Mouse (Mus musculus) heart, embryonic 15.5 days (tissue): ENCODE results near the gene Kmt5c. TPM values are rescaled to one million over a fixed set of nuclear protein-coding genes. Genes with fewer than 3 reads are reported as not detected.
A peak's percentile ranks its signal among the peaks of the same experiment; 100 is the strongest.

ENCODE experiments used
- ATAC-seq: fragments of 200-750 bp; cut with Nextera tagmentation; replicated peaks from 2 replicates; pipeline ENCODE4 v1.8.0; 2017; ENCODE audit warnings: low read depth, moderate TSS enrichment; ENCODE audit not compliant: insufficient number of reproducible peaks, insufficient read depth, low FRiP score
- H3K27ac ChIP-seq: fragments of 300-500 bp; sonication (generic); 2 replicates; pipeline ENCODE4 v1.5.1; 2015; ENCODE audit warnings: mild to moderate bottlenecking, inconsistent platforms
- H3K27me3 ChIP-seq: fragments of 300-500 bp; sonication (generic); 2 replicates; pipeline ENCODE4 v1.6.1; 2015; ENCODE audit warnings: inconsistent platforms
- H3K36me3 ChIP-seq: fragments of 300-500 bp; sonication (generic); 2 replicates; pipeline ENCODE4 v1.6.1; 2015; ENCODE audit warnings: mild to moderate bottlenecking, inconsistent platforms
- H3K4me1 ChIP-seq: fragments of 300-500 bp; sonication (generic); replicated peaks from 2 replicates; pipeline ENCODE4 v1.6.1; 2015; ENCODE audit warnings: inconsistent platforms
- H3K4me2 ChIP-seq: fragments of 300-500 bp; sonication (generic); 2 replicates; pipeline ENCODE4 v1.6.1; 2015; ENCODE audit warnings: inconsistent platforms, mild to moderate bottlenecking, moderate library complexity
- H3K4me3 ChIP-seq: fragments of 300-500 bp; sonication (generic); 2 replicates; pipeline ENCODE4 v1.5.1; 2015; ENCODE audit warnings: mild to moderate bottlenecking, inconsistent platforms
- H3K9ac ChIP-seq: fragments of 300-500 bp; sonication (generic); 2 replicates; pipeline ENCODE4 v1.6.1; 2015; ENCODE audit warnings: mild to moderate bottlenecking, inconsistent platforms
- H3K9me3 ChIP-seq: fragments of 300-500 bp; sonication (generic); replicated peaks from 2 replicates; pipeline ENCODE4 v1.6.1; 2016; ENCODE audit warnings: inconsistent platforms
- WGBS: fragments of 180-500 bp; shearing (Covaris S2); methylation state at CpG from one replicate; pipeline ENCODE4 v1.1.7; 2015; ENCODE audit warnings: mixed read lengths; 5-methylcytosine and 5-hydroxymethylcytosine counted together
- polyA plus RNA-seq: library from polyadenylated mRNA; unstranded; fragments of >200 nt; fragmentation: Nextera tagmentation; extraction: Ambion mirVana; gene quantifications from 2 replicates; pipeline ENCODE4 v1.2.1, GENCODE M21; 2015

Gene Kmt5c
- polyA plus RNA-seq, 1 experiment from 2014 or later: 47.8 TPM

- Histone ChIP-seq H3K9me3 (no peaks in the 10 kb centered on the region), H3K9ac (peak overlapping the region; percentile 40), H3K36me3 (no peaks in the 10 kb centered on the region), H3K27me3 (peaks cover 70% of the 10 kb centered on the region), H3K4me2 (peak overlapping the region; percentile 63), H3K4me1 (peaks cover 9% of the 10 kb centered on the region), H3K4me3 (peak overlapping the region; percentile 39), H3K27ac (no peak overlapping the region)
- ATAC-seq: peak; percentile 33
- WGBS: 1% methylated on average over 35 of the region's 56 CpGs
Observed at GRCm38 (mm10) chr7:4776861-4777830, 37.2 kb downstream of the Kmt5c start.

- H3K4me2 ChIP-seq: no peak overlapping the region
- WGBS: 5% methylated on average over 20 of the region's 20 CpGs
Observed at GRCm38 (mm10) chr7:4777851-4778637, 38.1 kb downstream of the Kmt5c start.

DNA sequence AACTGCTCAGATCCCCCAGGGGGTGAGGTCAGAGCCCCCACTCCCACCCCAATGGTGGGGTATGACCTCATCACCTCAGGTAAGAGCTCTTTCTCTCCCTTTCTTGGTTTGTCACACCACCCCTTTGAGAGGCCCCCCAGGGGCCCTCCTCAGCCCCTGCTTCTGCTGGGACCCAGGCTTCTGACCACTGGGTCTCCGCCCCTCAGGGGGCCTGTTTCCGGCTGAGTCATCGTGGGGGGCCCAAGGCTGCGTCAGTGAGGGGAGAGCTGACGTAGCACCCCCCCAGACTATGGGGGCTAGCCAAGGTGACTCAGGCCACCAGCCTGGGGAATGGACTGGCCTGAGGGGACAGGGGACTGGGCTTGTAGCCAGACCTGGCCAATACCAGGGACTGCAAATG, 40.0 kb downstream of the Kmt5c start:
- H3K4me3 ChIP-seq: no peak overlapping the region
- H3K36me3 ChIP-seq: no peaks in the 10 kb centered on the region
- H3K9me3 ChIP-seq: no peaks in the 10 kb centered on the region
- peaks cover 9% of the 10 kb centered on the region for H3K4me1 ChIP-seq
- no peak overlapping the region for H3K27ac ChIP-seq
- no peak for ATAC-seq
- WGBS: 25% methylated on average over 5 of the region's 5 CpGs
- H3K27me3 ChIP-seq: peaks cover 75% of the 10 kb centered on the region
- no peak overlapping the region for H3K4me2 ChIP-seq
- no peak overlapping the region for H3K9ac ChIP-seq

More at GRCm38 (mm10) chr7:4777851-4778637, 38.1 kb downstream of the Kmt5c start:
- ATAC-seq: no peak
- Histone ChIP-seq H3K27me3 (peaks cover 78% of the 10 kb centered on the region), H3K36me3 (no peaks in the 10 kb centered on the region), H3K4me3 (no peak overlapping the region), H3K9ac (no peak overlapping the region), H3K27ac (no peak overlapping the region), H3K9me3 (no peaks in the 10 kb centered on the region), H3K4me1 (peaks cover 9% of the 10 kb centered on the region)

GRCm38 (mm10) chr7:4782130-4782529, 42.2 kb downstream of the Kmt5c start:
- no peak for ATAC-seq
- Histone ChIP-seq H3K4me3 (no peak overlapping the region), H3K36me3 (no peaks in the 10 kb centered on the region), H3K4me1 (peaks cover 4% of the 10 kb centered on the region), H3K9me3 (no peaks in the 10 kb centered on the region), H3K4me2 (no peak overlapping the region), H3K27me3 (peaks cover 53% of the 10 kb centered on the region), H3K27ac (no peak overlapping the region), H3K9ac (no peak overlapping the region)
- 42% methylated on average over 3 of the region's 3 CpGs for whole genome bisulfite sequencing

- no peak for ATAC-seq
- peaks cover 47% of the 10 kb centered on the region for H3K27me3 ChIP-seq
- H3K36me3 ChIP-seq: no peaks in the 10 kb centered on the region
- no peak within 1 kb of the TSS for H3K27ac ChIP-seq
- no peaks in the 10 kb centered on the region for H3K9me3 ChIP-seq
- H3K4me1 ChIP-seq: no peaks in the 10 kb centered on the region
- H3K4me3 ChIP-seq: no peak within 1 kb of the TSS
- 76% methylated on average over 2 of the region's 2 CpGs for WGBS
- H3K4me2 ChIP-seq: no peak within 1 kb of the TSS
- no peak within 1 kb of the TSS for H3K9ac ChIP-seq
Observed at GRCm38 (mm10) chr7:4782759-4783158, 42.8 kb downstream of the Kmt5c start, which contains the start of the genes Il11 and Tmem190. TSS of gene Il11 (minus strand) at chr7:4782859. TSS of gene Tmem190 (plus strand) at chr7:4782937.

DNA sequence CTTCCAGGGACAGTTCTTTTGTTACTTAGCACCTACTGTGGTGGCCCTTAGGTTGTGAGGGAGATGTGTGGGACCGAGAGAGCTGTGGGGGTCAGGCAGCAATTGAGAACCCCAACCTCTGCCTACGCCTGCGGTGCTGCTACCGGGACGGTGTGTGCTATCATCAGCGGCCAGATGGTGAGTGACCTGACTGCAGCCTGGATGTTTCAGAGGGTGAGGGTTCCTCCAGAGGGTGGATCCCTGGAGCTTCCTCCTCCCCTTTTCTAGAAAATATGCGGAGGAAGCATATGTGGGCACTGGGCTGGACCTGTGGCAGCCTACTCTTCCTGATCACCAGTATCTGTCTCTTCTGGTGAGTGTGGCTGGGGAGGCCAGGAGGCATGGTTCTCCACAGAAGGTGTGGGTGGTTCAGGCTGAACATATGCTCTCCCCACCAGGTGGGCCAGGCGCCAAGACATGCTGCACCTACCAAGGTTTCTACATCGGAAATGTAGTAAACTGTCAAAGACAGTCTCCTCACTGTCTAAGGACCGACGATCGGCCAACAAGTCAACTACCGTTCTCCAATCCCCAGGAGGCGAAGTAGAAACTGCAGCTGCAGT, 43.9 kb downstream of the Kmt5c start:
- Histone ChIP-seq H3K27ac (no peak overlapping the region), H3K9ac (no peak overlapping the region), H3K4me3 (no peak overlapping the region), H3K27me3 (peaks cover 37% of the 10 kb centered on the region), H3K4me2 (no peak overlapping the region), H3K9me3 (no peaks in the 10 kb centered on the region), H3K36me3 (no peaks in the 10 kb centered on the region), H3K4me1 (peaks cover 6% of the 10 kb centered on the region)
- no peak for ATAC-seq
- 71% methylated on average over 14 of the region's 14 CpGs for WGBS

GRCm38 (mm10) chr7:4788499-4789435, 48.9 kb downstream of the Kmt5c start:
- peaks cover 4% of the 10 kb centered on the region; the same call in 1 of the 2 replicates for H3K27me3 ChIP-seq
- peak overlapping the region; percentile 94 for H3K4me2 ChIP-seq
- H3K9me3 ChIP-seq: no peaks in the 10 kb centered on the region
- peak; percentile 47 for ATAC-seq
- H3K27ac ChIP-seq: peak overlapping the region; percentile 57
- H3K9ac ChIP-seq: peak overlapping the region; percentile 78
- no peaks in the 10 kb centered on the region for H3K36me3 ChIP-seq
- H3K4me3 ChIP-seq: peak overlapping the region; percentile 63
- 1% methylated on average over 64 of the region's 64 CpGs for WGBS
- peaks cover 16% of the 10 kb centered on the region for H3K4me1 ChIP-seq

DNA sequence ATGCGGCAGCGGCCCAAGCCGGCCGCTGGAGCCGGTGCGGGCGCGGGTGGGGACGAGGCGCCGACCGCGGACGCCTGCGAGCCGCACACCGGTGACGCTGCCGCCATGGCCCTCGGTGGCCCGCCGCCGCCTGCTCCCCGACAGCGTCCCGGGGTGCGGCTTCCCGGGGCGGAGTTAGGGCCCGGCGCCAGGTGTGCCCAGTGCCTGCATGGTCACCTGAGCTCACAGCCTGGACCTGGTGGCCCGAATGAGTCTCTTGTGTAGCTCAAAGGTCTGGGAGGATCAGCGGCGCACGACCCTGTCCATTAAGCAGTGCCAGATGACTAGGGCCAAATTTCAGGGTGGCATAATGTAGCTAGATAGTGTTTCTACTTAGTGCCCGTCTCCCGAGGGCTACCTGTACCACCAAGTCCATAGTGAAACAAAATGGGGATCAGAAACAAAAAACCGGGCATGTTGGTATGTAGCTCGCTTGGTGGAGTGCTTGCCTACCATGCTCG, 49.6 kb downstream of the Kmt5c start, which contains the start of gene Tmem238:
Tmem238 (minus strand) TSS at position 221 of the 500 bp plus-strand sequence.
- Histone ChIP-seq H3K27ac (peak within 1 kb of the TSS; percentile 57), H3K4me3 (peak within 1 kb of the TSS; percentile 63), H3K4me2 (peak within 1 kb of the TSS; percentile 94), H3K36me3 (peaks cover 6% of the 10 kb centered on the region), H3K9ac (peak within 1 kb of the TSS; percentile 78), H3K27me3 (no peaks in the 10 kb centered on the region), H3K4me1 (peaks cover 22% of the 10 kb centered on the region), H3K9me3 (no peaks in the 10 kb centered on the region)
- ATAC-seq: no peak
- 8% methylated on average over 40 of the region's 40 CpGs for WGBS

DNA sequence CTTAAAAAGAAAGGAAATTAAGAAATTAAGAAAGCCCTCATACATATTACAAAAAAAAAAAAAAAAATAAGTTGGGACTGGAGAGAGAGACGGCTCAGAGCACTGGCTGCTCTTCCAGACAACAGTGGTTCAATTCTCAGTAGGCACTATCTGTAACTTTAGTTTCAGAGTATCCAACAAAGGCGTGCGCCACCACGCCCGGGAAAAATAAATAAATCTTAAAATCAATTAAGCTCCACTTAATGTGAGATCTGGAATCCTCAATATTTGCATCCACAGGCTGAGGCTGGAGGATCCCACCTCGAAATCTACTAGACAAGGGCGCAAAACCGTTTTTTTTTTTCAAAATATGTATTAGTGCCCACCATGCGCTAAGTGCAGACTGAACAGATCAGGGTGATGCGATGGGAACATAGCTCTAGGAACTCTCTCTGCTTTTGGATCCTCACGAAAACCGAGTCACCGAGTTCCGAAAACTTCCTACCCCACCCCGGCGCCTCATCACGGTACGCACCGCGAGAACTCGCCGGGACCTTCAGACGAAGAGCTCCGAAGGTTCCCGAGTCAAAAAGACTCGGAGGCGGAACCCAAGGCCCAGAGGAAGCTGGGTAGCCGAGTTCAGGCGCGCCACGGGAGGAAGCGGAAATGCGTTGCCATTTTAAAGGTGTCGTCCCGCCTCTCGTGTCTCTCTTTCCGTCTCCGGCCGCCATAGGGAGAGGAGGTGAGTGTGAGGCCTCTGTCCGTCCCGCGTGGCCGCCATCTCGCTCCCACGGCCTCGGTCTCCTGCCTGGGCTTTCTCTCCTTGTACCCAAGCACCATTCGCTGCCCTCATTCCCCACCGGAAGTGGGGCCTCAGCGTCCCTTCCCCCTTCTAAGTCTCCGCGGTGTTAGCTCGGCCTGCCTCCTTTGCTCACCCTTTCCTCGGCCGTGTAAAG, 52.6 kb downstream of the Kmt5c start, which contains the start of gene Rpl28:
Rpl28 (plus strand) TSS at position 597 of the 935 bp plus-strand sequence.
- WGBS: 1% methylated on average over 54 of the region's 54 CpGs
- peak; percentile 89 for ATAC-seq
- Histone ChIP-seq H3K27me3 (no peaks in the 10 kb centered on the region), H3K9ac (peak within 1 kb of the TSS; percentile 95), H3K27ac (peak within 1 kb of the TSS; percentile 97), H3K4me2 (peak within 1 kb of the TSS; percentile 75), H3K4me3 (peak within 1 kb of the TSS; percentile 95), H3K4me1 (peaks cover 24% of the 10 kb centered on the region), H3K36me3 (peaks cover 36% of the 10 kb centered on the region), H3K9me3 (no peaks in the 10 kb centered on the region)
